Mouse (Mus musculus) right cerebral cortex, postnatal 4 days (tissue): Measurements from ENCODE around the gene Ggt6.
"Not testable (repeated sequence)": the region's sequence is repeated elsewhere in the genome, so short reads cannot be mapped to it uniquely, and the experiment has no call there.

Experiments used
- DNase-seq: peaks from one replicate; pipeline ENCODE4 v3.0.0-alpha.2; 2022

Gene Ggt6

GRCm38 (mm10) chr11:72411093-72411921, 24.0 kb upstream of the Ggt6 start, which contains the start of gene Smtnl2:
Gene Smtnl2, minus strand, starts transcription at chr11:72411713.
- peak; percentile 56 for DNase-seq

- no peak for DNase-seq
Observed at GRCm38 (mm10) chr11:72411945-72412344, 23.4 kb upstream of the Ggt6 start.

GRCm38 (mm10) chr11:72413016-72413415, 22.3 kb upstream of the Ggt6 start:
- DNase-seq: no peak

- no peak for DNase-seq
Observed at GRCm38 (mm10) chr11:72413601-72414190, 21.6 kb upstream of the Ggt6 start.

- no peak for DNase-seq
Observed at GRCm38 (mm10) chr11:72415155-72415554, 20.2 kb upstream of the Ggt6 start.

- DNase-seq: no peak
Observed at GRCm38 (mm10) chr11:72416666-72417065, 18.7 kb upstream of the Ggt6 start.

GRCm38 (mm10) chr11:72417376-72417775, 17.9 kb upstream of the Ggt6 start:
- DNase-seq: no peak

GRCm38 (mm10) chr11:72418227-72418626, 17.1 kb upstream of the Ggt6 start:
- DNase-seq: no peak

- DNase-seq: no peak
Observed at GRCm38 (mm10) chr11:72419006-72419405, 16.3 kb upstream of the Ggt6 start.

- no peak for DNase-seq
Observed at GRCm38 (mm10) chr11:72420460-72421122, 14.7 kb upstream of the Ggt6 start.

- DNase-seq: no peak
Observed at GRCm38 (mm10) chr11:72421518-72422278, 13.6 kb upstream of the Ggt6 start.

GRCm38 (mm10) chr11:72423686-72424085, 11.6 kb upstream of the Ggt6 start:
- no peak for DNase-seq

- DNase-seq: no peak
Observed at GRCm38 (mm10) chr11:72425201-72425600, 10.1 kb upstream of the Ggt6 start.

- DNase-seq: no peak
Observed at GRCm38 (mm10) chr11:72426884-72427283, 8.4 kb upstream of the Ggt6 start.

- peak; percentile 83 for DNase-seq
Observed at GRCm38 (mm10) chr11:72428694-72429093, 6.6 kb upstream of the Ggt6 start.

GRCm38 (mm10) chr11:72429288-72429690, 6.0 kb upstream of the Ggt6 start:
- DNase-seq: peak; percentile 71

GRCm38 (mm10) chr11:72430311-72431068, 4.8 kb upstream of the Ggt6 start:
- not testable (repeated sequence) for DNase-seq

GRCm38 (mm10) chr11:72435694-72436045, 344 bp downstream of the Ggt6 start:
- no peak for DNase-seq

GRCm38 (mm10) chr11:72436271-72436670, 945 bp downstream of the Ggt6 start:
- DNase-seq: peak; percentile 63

- DNase-seq: no peak
Observed at GRCm38 (mm10) chr11:72436756-72437650, 1.7 kb downstream of the Ggt6 start.

- no peak for DNase-seq
Observed at GRCm38 (mm10) chr11:72438411-72438810, 3.1 kb downstream of the Ggt6 start.
